Mouse (Mus musculus) intestine, embryonic 16.5 days (tissue): Measurements from ENCODE around the gene Ncs1. TPM values are rescaled to one million over a fixed set of nuclear protein-coding genes. Genes with fewer than 3 reads are reported as not detected.

Experiments used
- ATAC-seq: fragments of 200-750 bp; cut with Nextera tagmentation; 2 replicates; pipeline ENCODE4 v1.8.0; 2017; ENCODE audit warnings: moderate TSS enrichment, moderate library complexity
- H3K27ac ChIP-seq: fragments of 300-500 bp; sonication (generic); 2 replicates; pipeline ENCODE4 v1.5.1; 2014; ENCODE audit warnings: mild to moderate bottlenecking, low read length
- H3K27me3 ChIP-seq: fragments of 300-500 bp; sonication (generic); replicated peaks from 2 replicates; pipeline ENCODE4 v1.6.1; 2014; ENCODE audit warnings: low read length, control low read depth, mixed read lengths; ENCODE audit not compliant: control insufficient read depth, insufficient read depth
- H3K36me3 ChIP-seq: fragments of 300-500 bp; sonication (generic); 2 replicates; pipeline ENCODE4 v1.6.1; 2014; ENCODE audit warnings: low read length, control low read depth; ENCODE audit not compliant: control insufficient read depth, insufficient read depth
- H3K4me1 ChIP-seq: fragments of 300-500 bp; sonication (generic); 2 replicates; pipeline ENCODE4 v1.6.1; 2014; ENCODE audit warnings: low read length, control low read depth, mixed read lengths; ENCODE audit not compliant: control insufficient read depth, insufficient read depth
- H3K4me2 ChIP-seq: fragments of 300-500 bp; sonication (generic); 2 replicates; pipeline ENCODE4 v1.6.1; 2014; ENCODE audit warnings: low read depth, low read length, control low read depth
- H3K4me3 ChIP-seq: fragments of 300-500 bp; sonication (generic); 2 replicates; pipeline ENCODE4 v1.5.1; 2014; ENCODE audit warnings: mild to moderate bottlenecking, low read length
- H3K9ac ChIP-seq: fragments of 300-500 bp; sonication (generic); 2 replicates; pipeline ENCODE4 v1.6.1; 2014; ENCODE audit warnings: low read depth, low read length
- H3K9me3 ChIP-seq: fragments of 300-500 bp; sonication (generic); 2 replicates; pipeline ENCODE4 v1.6.1; 2016; ENCODE audit warnings: low read length, control low read depth; ENCODE audit not compliant: control insufficient read depth
- WGBS: fragments of 180-500 bp; shearing (Covaris S2); extraction: QIAGEN DNeasy Blood & Tissue Kit; methylation state at CpG from one replicate; pipeline ENCODE4 v1.1.7; 2014; 5-methylcytosine and 5-hydroxymethylcytosine counted together
- polyA plus RNA-seq: library from polyadenylated mRNA; unstranded; fragments of >200 nt; fragmentation: Nextera tagmentation; extraction: Ambion mirVana; gene quantifications from 2 replicates; pipeline ENCODE4 v1.2.1, GENCODE M21; 2015

Gene Ncs1
- polyA plus RNA-seq, 1 experiment from 2014 or later = 18.7 TPM

- ATAC-seq = no peak
- H3K4me3 ChIP-seq = no peak overlapping the region
- H3K4me2 ChIP-seq = no peak overlapping the region
- H3K27ac ChIP-seq = no peak overlapping the region
- H3K36me3 ChIP-seq = peaks cover 14% of the 10 kb centered on the region; the same call in 1 of the 2 replicates
- H3K9me3 ChIP-seq = no peaks in the 10 kb centered on the region
- H3K27me3 ChIP-seq = no peaks in the 10 kb centered on the region
- WGBS = 86% methylated on average over 8 of the region's 8 CpGs
- H3K4me1 ChIP-seq = no peaks in the 10 kb centered on the region
- H3K9ac ChIP-seq = no peak overlapping the region
Measured at GRCm38 (mm10) chr2:31281138-31281537, 35.5 kb downstream of the Ncs1 start.

DNA sequence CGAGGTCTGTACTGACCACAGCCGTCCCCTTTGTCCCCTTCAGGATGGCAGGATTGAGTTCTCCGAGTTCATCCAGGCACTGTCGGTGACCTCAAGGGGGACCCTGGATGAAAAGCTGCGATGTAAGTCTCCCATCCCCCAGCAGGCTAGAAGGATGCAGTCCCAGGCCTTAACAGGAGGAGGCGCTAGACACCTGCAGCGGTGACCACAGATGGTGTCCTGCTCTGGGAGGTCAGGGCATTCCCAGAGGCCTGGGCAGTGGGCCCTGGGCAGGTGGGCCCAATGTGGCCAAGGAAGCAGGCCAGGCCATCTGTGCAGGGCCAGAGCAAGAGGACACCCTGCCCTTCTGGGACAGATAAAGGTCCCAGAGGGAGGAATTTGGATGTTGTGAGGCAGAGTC is 36.6 kb downstream of the Ncs1 start:
- WGBS = 53% methylated on average over 7 of the region's 7 CpGs
- H3K9me3 ChIP-seq = no peaks in the 10 kb centered on the region
- no peak overlapping the region for H3K9ac ChIP-seq
- H3K27me3 ChIP-seq = no peaks in the 10 kb centered on the region
- H3K36me3 ChIP-seq = peaks cover 14% of the 10 kb centered on the region; the same call in 1 of the 2 replicates
- H3K4me1 ChIP-seq = no peaks in the 10 kb centered on the region
- H3K4me3 ChIP-seq = no peak overlapping the region
- no peak overlapping the region for H3K4me2 ChIP-seq
- ATAC-seq = no peak
- H3K27ac ChIP-seq = no peak overlapping the region

GRCm38 (mm10) chr2:31282880-31283279 is 37.3 kb downstream of the Ncs1 start:
- Histone ChIP-seq H3K9ac (no peak overlapping the region), H3K9me3 (no peaks in the 10 kb centered on the region), H3K4me3 (no peak overlapping the region), H3K27ac (no peak overlapping the region), H3K4me2 (no peak overlapping the region), H3K36me3 (peaks cover 14% of the 10 kb centered on the region; the same call in 1 of the 2 replicates), H3K27me3 (no peaks in the 10 kb centered on the region), H3K4me1 (no peaks in the 10 kb centered on the region)
- ATAC-seq = no peak
- 92% methylated on average over 12 of the region's 12 CpGs for WGBS

GRCm38 (mm10) chr2:31284531-31284930 is 38.9 kb downstream of the Ncs1 start:
- no peak overlapping the region for H3K9ac ChIP-seq
- H3K9me3 ChIP-seq = no peaks in the 10 kb centered on the region
- no peaks in the 10 kb centered on the region for H3K27me3 ChIP-seq
- 87% methylated on average over 5 of the region's 5 CpGs for WGBS
- H3K4me2 ChIP-seq = no peak overlapping the region
- peaks cover 14% of the 10 kb centered on the region; the same call in 1 of the 2 replicates for H3K36me3 ChIP-seq
- ATAC-seq = no peak
- no peak overlapping the region for H3K27ac ChIP-seq
- H3K4me3 ChIP-seq = no peak overlapping the region
- no peaks in the 10 kb centered on the region for H3K4me1 ChIP-seq

DNA sequence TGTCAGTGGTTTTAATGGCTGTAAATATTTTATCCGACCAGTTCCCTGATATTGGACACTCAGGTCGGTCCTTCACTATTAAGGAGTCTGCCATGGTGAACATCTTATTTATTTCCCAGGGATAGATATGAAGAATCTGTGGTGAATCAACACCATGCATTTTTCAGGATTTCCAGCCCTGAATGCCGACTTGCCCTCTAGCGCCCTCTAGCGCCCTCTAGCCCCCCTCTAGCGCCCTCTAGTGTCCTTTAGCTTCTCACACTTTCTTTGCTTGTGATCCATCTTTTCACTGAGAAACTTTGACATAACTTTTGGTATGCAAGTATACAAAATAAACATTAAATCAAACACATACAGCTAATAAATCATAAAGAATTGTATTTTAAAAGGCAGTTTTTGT is 45.8 kb downstream of the Ncs1 start:
- no peaks in the 10 kb centered on the region for H3K9me3 ChIP-seq
- H3K4me2 ChIP-seq = no peak overlapping the region
- ATAC-seq = no peak
- H3K4me3 ChIP-seq = no peak overlapping the region
- no peaks in the 10 kb centered on the region for H3K27me3 ChIP-seq
- no peaks in the 10 kb centered on the region for H3K4me1 ChIP-seq
- WGBS = 13% methylated on average over 6 of the region's 6 CpGs
- no peak overlapping the region for H3K27ac ChIP-seq
- no peaks in the 10 kb centered on the region for H3K36me3 ChIP-seq
- H3K9ac ChIP-seq = no peak overlapping the region

- H3K9me3 ChIP-seq = no peaks in the 10 kb centered on the region
- no peak for ATAC-seq
- WGBS = 2% methylated on average over 4 of the region's 4 CpGs
Measured at GRCm38 (mm10) chr2:31294985-31295384, 49.4 kb downstream of the Ncs1 start.

DNA sequence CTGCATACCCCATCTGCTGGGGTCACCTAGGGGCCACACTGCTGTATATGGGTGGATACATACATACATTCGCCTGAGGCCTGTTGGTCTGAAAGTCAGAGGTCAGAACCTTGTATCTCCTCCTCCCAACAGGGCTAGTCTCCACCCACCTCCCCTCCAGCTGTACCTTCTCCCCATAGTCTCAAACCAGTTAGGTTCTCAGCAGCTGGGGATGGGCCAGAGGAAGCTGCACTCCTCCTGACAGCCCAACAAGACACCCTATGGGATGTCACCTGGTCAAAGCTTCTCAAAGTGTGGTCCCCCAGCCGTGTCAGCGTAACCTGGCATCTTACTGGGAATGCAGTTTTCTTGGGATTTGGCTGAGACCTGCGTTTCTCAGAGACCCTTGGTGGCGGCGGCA is 50.8 kb downstream of the Ncs1 start:
- 84% methylated on average over 6 of the region's 6 CpGs for WGBS
- H3K27me3 ChIP-seq = no peaks in the 10 kb centered on the region
- H3K4me3 ChIP-seq = no peak overlapping the region
- peaks cover 7% of the 10 kb centered on the region for H3K4me1 ChIP-seq
- no peaks in the 10 kb centered on the region for H3K9me3 ChIP-seq
- no peak for ATAC-seq
- H3K36me3 ChIP-seq = no peaks in the 10 kb centered on the region
- H3K4me2 ChIP-seq = no peak overlapping the region
- H3K27ac ChIP-seq = no peak overlapping the region
- H3K9ac ChIP-seq = no peak overlapping the region

More at GRCm38 (mm10) chr2:31294985-31295384, 49.4 kb downstream of the Ncs1 start:
- Histone ChIP-seq H3K27me3 (no peaks in the 10 kb centered on the region), H3K4me2 (no peak overlapping the region), H3K9ac (no peak overlapping the region), H3K4me3 (no peak overlapping the region), H3K36me3 (no peaks in the 10 kb centered on the region), H3K4me1 (peaks cover 7% of the 10 kb centered on the region), H3K27ac (no peak overlapping the region)

DNA sequence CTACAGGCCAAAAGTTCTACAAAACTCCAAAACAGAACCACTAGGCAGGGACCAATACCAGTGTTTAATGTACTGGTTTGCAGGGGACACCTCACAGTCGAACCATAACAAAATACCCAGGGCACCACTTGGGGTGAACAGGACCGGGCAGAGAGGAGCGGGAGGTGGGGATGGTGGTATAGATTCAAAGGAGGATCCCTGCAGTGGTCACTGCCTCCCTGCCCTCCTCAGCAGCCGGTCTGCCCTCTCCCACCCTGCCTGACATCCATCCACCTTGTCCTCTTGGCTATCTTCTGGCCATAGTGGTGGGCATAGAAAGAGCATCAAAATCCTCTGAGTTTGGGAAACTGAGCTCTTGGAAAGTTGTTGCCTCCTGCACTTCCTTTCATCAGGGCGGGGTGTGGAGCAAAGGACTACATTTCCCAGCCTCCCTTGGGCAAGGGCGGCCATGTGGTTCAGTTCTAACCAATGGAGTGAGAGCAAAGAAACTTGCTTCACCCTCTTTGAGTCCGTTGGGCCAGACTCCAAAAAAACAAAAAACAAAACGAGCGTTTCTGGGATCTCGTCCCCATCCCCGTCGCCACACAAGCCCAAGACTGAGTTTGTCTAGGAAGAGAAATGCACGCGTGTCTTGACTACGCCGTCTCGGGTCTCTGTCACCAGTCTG is 52.1 kb downstream of the Ncs1 start:
- Histone ChIP-seq H3K9me3 (no peaks in the 10 kb centered on the region), H3K4me2 (peak overlapping the region; percentile 62), H3K4me3 (peak overlapping the region; percentile 53), H3K4me1 (peaks cover 7% of the 10 kb centered on the region), H3K36me3 (no peaks in the 10 kb centered on the region), H3K27ac (no peak overlapping the region), H3K27me3 (no peaks in the 10 kb centered on the region), H3K9ac (peak overlapping the region; percentile 58)
- 4% methylated on average over 17 of the region's 17 CpGs for WGBS
- peak; percentile 90 for ATAC-seq

GRCm38 (mm10) chr2:31298814-31299213 is 53.2 kb downstream of the Ncs1 start:
- no peak overlapping the region for H3K4me3 ChIP-seq
- H3K27ac ChIP-seq = no peak overlapping the region
- no peak for ATAC-seq
- no peaks in the 10 kb centered on the region for H3K9me3 ChIP-seq
- H3K4me1 ChIP-seq = peaks cover 7% of the 10 kb centered on the region
- 30% methylated on average over 4 of the region's 4 CpGs for WGBS
- H3K36me3 ChIP-seq = no peaks in the 10 kb centered on the region
- no peaks in the 10 kb centered on the region for H3K27me3 ChIP-seq
- H3K9ac ChIP-seq = no peak overlapping the region
- peak overlapping the region; percentile 62; the same call in 1 of the 2 replicates for H3K4me2 ChIP-seq

- ATAC-seq = no peak
- Histone ChIP-seq H3K36me3 (no peaks in the 10 kb centered on the region), H3K4me2 (no peak overlapping the region), H3K27me3 (no peaks in the 10 kb centered on the region), H3K9ac (no peak overlapping the region), H3K4me3 (no peak overlapping the region), H3K9me3 (no peaks in the 10 kb centered on the region), H3K27ac (no peak overlapping the region), H3K4me1 (peaks cover 7% of the 10 kb centered on the region)
- 19% methylated on average over 4 of the region's 4 CpGs for WGBS
Measured at GRCm38 (mm10) chr2:31299266-31299665, 53.6 kb downstream of the Ncs1 start.
